Mouse (Mus musculus): ENCODE results near the gene BC107364.
"Not testable (repeated sequence)": the region's sequence is repeated elsewhere in the genome, so short reads cannot be mapped to it uniquely, and the experiment has no call there.

Gene BC107364

GRCm38 (mm10) chr3:96458008-96458407 lies 5.9 kb upstream of the BC107364 start:
- intact Hi-C loops (cut with DNase I) = not testable (repeated sequence)

GRCm38 (mm10) chr3:96451181-96451737 lies 847 bp downstream of the BC107364 start:
- intact Hi-C loops (cut with DNase I) = not testable (repeated sequence)

- intact Hi-C loops (cut with DNase I) = not testable (repeated sequence)
Observed at GRCm38 (mm10) chr3:96450586-96450896, 1.6 kb downstream of the BC107364 start.

- intact Hi-C loops (cut with DNase I) = not testable (repeated sequence)
Observed at GRCm38 (mm10) chr3:96449762-96450585, 2.1 kb downstream of the BC107364 start.

DNA sequence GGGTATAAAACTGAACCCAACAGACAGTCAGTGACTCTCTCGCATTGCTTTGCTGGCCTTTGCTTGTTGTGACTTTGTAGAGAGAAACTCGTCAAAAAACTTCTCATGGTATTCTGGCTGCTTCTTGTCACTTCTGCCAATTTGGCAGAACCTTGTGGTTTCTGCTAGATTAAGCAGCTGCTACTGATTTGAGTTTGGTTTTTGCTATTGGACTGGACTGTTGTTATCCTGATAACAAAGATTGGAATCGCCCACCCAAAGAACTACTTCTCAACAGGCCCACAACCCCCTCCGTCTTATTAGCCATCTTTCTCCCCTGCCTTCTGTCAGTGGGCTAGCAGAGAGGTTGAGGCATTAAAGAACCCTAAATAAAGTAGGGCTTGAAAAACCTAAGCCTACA lies 6.7 kb downstream of the BC107364 start:
- intact Hi-C loops (cut with DNase I) = no loop called here

GRCm38 (mm10) chr3:96440578-96440977 lies 11.5 kb downstream of the BC107364 start:
- intact Hi-C loops (cut with DNase I) = loop anchor here (5.0 kb wide), 2 partner anchors 113 to 163 kb away; no protein-coding TSS in a partner anchor

- intact Hi-C loops (cut with DNase I) = no loop called here
Observed at GRCm38 (mm10) chr3:96435557-96436091, 16.5 kb downstream of the BC107364 start.

DNA sequence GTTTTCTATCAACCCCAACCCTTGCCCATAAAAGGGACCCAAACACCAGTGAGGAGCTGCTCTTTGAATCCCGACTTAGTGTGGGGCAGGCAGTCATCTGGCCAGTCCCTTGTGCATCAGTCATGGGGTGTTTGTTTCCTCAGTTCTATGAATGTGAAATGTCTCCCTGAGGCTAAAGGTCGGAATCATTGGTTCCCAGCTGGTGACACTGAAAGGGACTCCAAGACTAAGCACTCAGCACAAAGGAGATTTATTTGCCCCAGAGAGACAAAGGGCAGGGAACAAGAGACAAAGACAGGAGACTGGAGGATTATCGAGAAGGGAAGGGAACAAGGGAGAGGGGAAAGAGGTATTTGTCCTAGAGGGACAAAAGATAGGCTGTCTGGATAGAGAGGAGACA lies 19.9 kb downstream of the BC107364 start:
- intact Hi-C loops (cut with DNase I) = no loop called here

GRCm38 (mm10) chr3:96429819-96430132 lies 22.3 kb downstream of the BC107364 start:
- intact Hi-C loops (cut with DNase I) = no loop called here

GRCm38 (mm10) chr3:96428941-96429818 lies 22.9 kb downstream of the BC107364 start:
- intact Hi-C loops (cut with DNase I) = no loop called here

DNA sequence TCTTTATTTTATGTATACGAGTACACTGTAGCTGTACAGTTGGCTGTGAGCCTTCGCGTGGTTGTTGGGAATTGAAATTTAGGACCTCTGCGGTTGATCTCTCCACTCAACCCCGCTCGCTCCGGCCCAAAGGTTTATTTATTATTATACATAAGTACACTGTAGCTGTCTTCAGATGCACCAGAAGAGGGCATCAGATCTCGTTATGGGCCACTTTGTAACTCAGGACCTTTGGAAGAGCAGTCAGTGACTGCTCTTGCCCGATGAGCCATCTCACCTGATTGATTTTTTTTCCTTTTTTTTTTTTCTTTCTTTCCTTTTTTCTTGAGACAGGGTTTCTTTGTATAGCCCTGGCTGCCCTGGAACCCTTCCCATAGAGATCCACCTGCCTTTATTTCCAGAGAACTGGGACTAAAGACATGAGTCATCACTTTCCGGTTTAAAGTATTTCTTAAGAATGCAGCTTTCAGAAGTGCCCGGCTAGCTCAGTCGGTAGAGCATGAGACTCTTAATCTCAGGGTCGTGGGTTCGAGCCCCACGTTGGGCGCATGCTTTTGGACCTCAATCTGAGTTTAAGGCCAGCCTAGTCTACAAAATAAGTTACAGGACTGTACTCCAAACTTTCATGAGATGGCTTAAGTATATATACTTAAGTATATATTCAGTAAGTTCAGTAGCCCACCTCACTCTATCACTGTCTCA lies 24.2 kb downstream of the BC107364 start:
- intact Hi-C loops (cut with DNase I) = no loop called here

DNA sequence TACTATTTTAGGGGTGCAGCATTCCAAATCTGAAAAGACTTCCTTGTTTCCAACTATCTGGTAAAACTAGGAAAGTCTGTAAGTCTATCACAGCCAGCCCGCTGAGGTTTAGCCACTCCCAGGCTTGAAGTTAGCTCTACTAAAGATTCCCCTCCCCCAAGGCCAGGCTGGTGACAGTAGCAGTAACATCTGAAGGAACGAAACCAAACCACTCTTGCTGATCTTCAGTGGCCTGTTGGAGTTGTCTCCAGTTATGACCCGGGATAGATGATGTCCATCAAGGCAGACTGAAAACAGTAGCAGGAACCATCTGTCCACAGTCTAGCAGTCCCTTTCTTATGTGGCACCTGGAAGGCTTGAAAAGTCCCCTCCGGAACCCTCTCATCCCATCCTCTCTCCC lies 24.8 kb downstream of the BC107364 start:
- intact Hi-C loops (cut with DNase I) = no loop called here

DNA sequence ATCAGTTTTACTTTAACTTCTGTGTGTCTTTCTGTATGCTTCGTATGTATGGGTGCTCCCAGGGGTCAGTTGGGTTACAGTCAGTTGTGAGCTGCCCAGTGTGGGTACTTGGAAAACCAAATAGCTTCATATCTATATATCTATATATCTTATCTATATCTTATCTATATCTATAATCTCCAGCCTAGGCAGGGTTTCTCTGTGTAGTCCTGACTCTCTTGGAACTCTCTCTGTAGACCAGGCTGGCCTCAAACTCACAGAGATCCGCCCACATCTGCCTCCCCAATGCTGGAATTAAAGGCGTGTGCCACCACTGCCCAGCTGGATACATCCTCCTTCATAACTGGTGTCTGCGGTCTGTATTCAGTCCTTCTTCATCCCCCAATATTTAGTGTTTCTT lies 25.8 kb downstream of the BC107364 start:
- intact Hi-C loops (cut with DNase I) = no loop called here

GRCm38 (mm10) chr3:96424447-96424846 lies 27.7 kb downstream of the BC107364 start:
- intact Hi-C loops (cut with DNase I) = not testable (repeated sequence)

- intact Hi-C loops (cut with DNase I) = no loop called here
Observed at GRCm38 (mm10) chr3:96423889-96424288, 28.2 kb downstream of the BC107364 start.

DNA sequence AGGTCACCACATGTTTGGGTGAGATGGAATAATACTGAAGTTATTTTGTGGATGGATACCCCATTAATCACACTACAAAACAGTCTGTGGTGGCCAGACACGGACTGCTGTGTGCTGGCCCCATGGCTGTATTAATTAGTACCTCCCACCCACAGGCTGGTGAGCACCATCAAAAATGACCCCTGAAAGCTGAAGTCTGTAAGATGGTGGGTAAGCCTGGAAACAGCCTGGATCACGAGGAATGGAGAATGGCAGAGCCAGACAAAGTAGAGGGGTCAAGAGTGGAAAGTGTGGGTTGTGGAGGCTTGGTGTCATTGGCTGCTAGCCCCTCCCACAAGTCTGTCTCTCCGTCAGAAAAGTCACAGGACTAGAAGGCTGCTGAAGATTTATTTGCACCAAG lies 31.3 kb downstream of the BC107364 start:
- intact Hi-C loops (cut with DNase I) = no loop called here

GRCm38 (mm10) chr3:96418902-96419301 lies 33.2 kb downstream of the BC107364 start:
- intact Hi-C loops (cut with DNase I) = not testable (repeated sequence)

- intact Hi-C loops (cut with DNase I) = no loop called here
Observed at GRCm38 (mm10) chr3:96417850-96418815, 34.0 kb downstream of the BC107364 start.

DNA sequence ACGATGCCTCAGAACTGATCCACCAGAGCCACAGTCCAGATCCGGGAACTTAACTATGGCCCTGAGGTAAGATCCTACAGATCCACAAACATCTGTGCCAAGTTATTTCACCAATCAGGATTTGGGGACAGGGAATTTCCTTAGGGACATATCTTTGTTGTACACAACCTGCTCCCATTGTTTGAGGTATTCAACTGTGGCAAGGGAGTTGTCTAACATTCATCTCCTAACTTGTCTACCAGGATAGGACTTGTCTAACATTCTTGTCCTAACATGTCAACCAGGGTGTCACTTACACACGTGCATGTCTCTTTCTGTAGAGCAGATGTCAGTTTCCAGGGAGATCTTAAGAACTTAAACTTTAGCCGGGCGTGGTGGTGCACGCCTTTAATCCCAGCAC lies 35.5 kb downstream of the BC107364 start:
- intact Hi-C loops (cut with DNase I) = no loop called here

DNA sequence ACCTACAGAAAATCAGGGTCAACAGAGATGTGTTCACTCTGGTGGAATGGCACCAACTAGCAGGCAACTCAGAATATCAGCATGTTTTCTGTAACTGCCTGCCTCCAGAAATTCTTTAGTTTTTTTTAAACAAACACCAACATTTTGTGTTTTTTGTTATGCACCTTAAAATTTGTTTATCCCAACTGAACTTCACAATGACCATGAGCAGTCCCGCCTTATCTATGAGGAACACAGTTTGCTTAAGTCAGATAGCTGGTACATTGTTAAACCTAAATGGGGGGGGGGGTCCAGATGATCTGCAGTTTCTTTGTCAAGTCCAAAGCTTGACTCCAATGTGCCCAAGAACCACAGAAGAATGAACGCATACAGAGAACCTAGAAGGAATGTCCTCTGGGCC lies 36.0 kb downstream of the BC107364 start:
- intact Hi-C loops (cut with DNase I) = no loop called here

Data from adrenal gland (tissue).